Mouse (Mus musculus): ENCODE measurements around the gene Pet2. TPM values are rescaled to one million over a fixed set of nuclear protein-coding genes. Genes with fewer than 3 reads are reported as not detected.

Gene Pet2
- not detected for total RNA-seq (2023)

GRCm38 (mm10) chrX:89409589-89409988, at the start of gene Pet2:
TSS of gene Pet2 (minus strand) at chrX:89409689.

